Mouse (Mus musculus): ENCODE data around the gene Susd6. TPM values are rescaled to one million over a fixed set of nuclear protein-coding genes. Genes with fewer than 3 reads are reported as not detected.

The Susd6 gene
- polyA plus RNA-seq, 1 experiment from 2014 or later, result 14.3 TPM

- H3K9me3 ChIP-seq (ENCODE audit: control insufficient read depth, low read length), result no peaks in the 10 kb centered on the region
- H3K36me3 ChIP-seq (ENCODE audit: control insufficient read depth, insufficient read depth), result no peaks in the 10 kb centered on the region
- H3K4me1 ChIP-seq (replicated peaks; ENCODE audit: control insufficient read depth, insufficient read depth, low read length), result peaks cover 20% of the 10 kb centered on the region
- H3K4me3 ChIP-seq (replicated peaks; ENCODE audit: low read length), result no peak overlapping the region
- no peak for ATAC-seq
- H3K9ac ChIP-seq (replicated peaks; ENCODE audit: low read depth, low read length), result no peak overlapping the region
- no peak overlapping the region for H3K4me2 ChIP-seq (ENCODE audit: low read length)
- no peak overlapping the region for H3K27ac ChIP-seq (ENCODE audit: low read length)
- H3K27me3 ChIP-seq (replicated peaks; ENCODE audit: control insufficient read depth, insufficient read depth, low read length), result no peaks in the 10 kb centered on the region
- WGBS, result 88% methylated on average over 5 of the region's 5 CpGs
Measured at GRCm38 (mm10) chr12:80828020-80828419, 37.7 kb downstream of the Susd6 start.

GRCm38 (mm10) chr12:80828951-80829350 is 38.6 kb downstream of the Susd6 start:
- Histone ChIP-seq H3K27ac (ENCODE audit: low read length) (no peak overlapping the region), H3K4me1 (replicated peaks; ENCODE audit: control insufficient read depth, insufficient read depth, low read length) (peaks cover 20% of the 10 kb centered on the region), H3K9me3 (ENCODE audit: control insufficient read depth, low read length) (no peaks in the 10 kb centered on the region), H3K36me3 (ENCODE audit: control insufficient read depth, insufficient read depth) (no peaks in the 10 kb centered on the region), H3K4me2 (ENCODE audit: low read length) (no peak overlapping the region), H3K27me3 (replicated peaks; ENCODE audit: control insufficient read depth, insufficient read depth, low read length) (no peaks in the 10 kb centered on the region), H3K9ac (replicated peaks; ENCODE audit: low read depth, low read length) (no peak overlapping the region), H3K4me3 (replicated peaks; ENCODE audit: low read length) (no peak overlapping the region)
- WGBS, result 72% methylated on average over 2 of the region's 2 CpGs
- no peak for ATAC-seq

- Histone ChIP-seq H3K36me3 (ENCODE audit: control insufficient read depth, insufficient read depth) (no peaks in the 10 kb centered on the region), H3K4me2 (ENCODE audit: low read length) (no peak overlapping the region), H3K4me3 (replicated peaks; ENCODE audit: low read length) (no peak overlapping the region), H3K9me3 (ENCODE audit: control insufficient read depth, low read length) (no peaks in the 10 kb centered on the region), H3K27ac (ENCODE audit: low read length) (no peak overlapping the region), H3K27me3 (replicated peaks; ENCODE audit: control insufficient read depth, insufficient read depth, low read length) (no peaks in the 10 kb centered on the region), H3K9ac (replicated peaks; ENCODE audit: low read depth, low read length) (no peak overlapping the region), H3K4me1 (replicated peaks; ENCODE audit: control insufficient read depth, insufficient read depth, low read length) (peaks cover 20% of the 10 kb centered on the region)
- ATAC-seq, result no peak
- 81% methylated on average over 2 of the region's 2 CpGs for WGBS
Measured at GRCm38 (mm10) chr12:80830211-80830610, 39.9 kb downstream of the Susd6 start.

GRCm38 (mm10) chr12:80830820-80831219 is 40.5 kb downstream of the Susd6 start:
- no peak overlapping the region for H3K4me2 ChIP-seq (ENCODE audit: low read length)
- no peak overlapping the region for H3K9ac ChIP-seq (replicated peaks; ENCODE audit: low read depth, low read length)
- H3K4me3 ChIP-seq (replicated peaks; ENCODE audit: low read length), result no peak overlapping the region
- no peak overlapping the region for H3K27ac ChIP-seq (ENCODE audit: low read length)
- WGBS, result 74% methylated on average over 2 of the region's 2 CpGs
- no peaks in the 10 kb centered on the region for H3K9me3 ChIP-seq (ENCODE audit: control insufficient read depth, low read length)
- no peaks in the 10 kb centered on the region for H3K36me3 ChIP-seq (ENCODE audit: control insufficient read depth, insufficient read depth)
- ATAC-seq, result no peak
- H3K27me3 ChIP-seq (replicated peaks; ENCODE audit: control insufficient read depth, insufficient read depth, low read length), result no peaks in the 10 kb centered on the region
- peaks cover 20% of the 10 kb centered on the region for H3K4me1 ChIP-seq (replicated peaks; ENCODE audit: control insufficient read depth, insufficient read depth, low read length)

GRCm38 (mm10) chr12:80832313-80832712 is 42.0 kb downstream of the Susd6 start:
- Histone ChIP-seq H3K27ac (ENCODE audit: low read length) (no peak overlapping the region), H3K36me3 (ENCODE audit: control insufficient read depth, insufficient read depth) (no peaks in the 10 kb centered on the region), H3K27me3 (replicated peaks; ENCODE audit: control insufficient read depth, insufficient read depth, low read length) (no peaks in the 10 kb centered on the region), H3K9ac (replicated peaks; ENCODE audit: low read depth, low read length) (no peak overlapping the region), H3K4me3 (replicated peaks; ENCODE audit: low read length) (no peak overlapping the region), H3K4me1 (replicated peaks; ENCODE audit: control insufficient read depth, insufficient read depth, low read length) (peaks cover 10% of the 10 kb centered on the region), H3K4me2 (ENCODE audit: low read length) (no peak overlapping the region), H3K9me3 (ENCODE audit: control insufficient read depth, low read length) (no peaks in the 10 kb centered on the region)
- ATAC-seq, result no peak
- WGBS, result 89% methylated on average over 1 of the region's 1 CpGs

- Histone ChIP-seq H3K27me3 (replicated peaks; ENCODE audit: control insufficient read depth, insufficient read depth, low read length) (no peaks in the 10 kb centered on the region), H3K4me1 (replicated peaks; ENCODE audit: control insufficient read depth, insufficient read depth, low read length) (0 out of 2 replicates have a peak, but pooled peaks cover 3% of the 10 kb centered on the region), H3K4me2 (ENCODE audit: low read length) (no peak overlapping the region), H3K9ac (replicated peaks; ENCODE audit: low read depth, low read length) (no peak overlapping the region), H3K27ac (ENCODE audit: low read length) (no peak overlapping the region), H3K9me3 (ENCODE audit: control insufficient read depth, low read length) (no peaks in the 10 kb centered on the region), H3K36me3 (ENCODE audit: control insufficient read depth, insufficient read depth) (no peaks in the 10 kb centered on the region), H3K4me3 (replicated peaks; ENCODE audit: low read length) (no peak overlapping the region)
- ATAC-seq, result no peak
- WGBS, result 54% methylated on average over 2 of the region's 2 CpGs
Measured at GRCm38 (mm10) chr12:80833541-80833940, 43.2 kb downstream of the Susd6 start.

GRCm38 (mm10) chr12:80834156-80834900 is 44.0 kb downstream of the Susd6 start:
- Histone ChIP-seq H3K9me3 (ENCODE audit: control insufficient read depth, low read length) (no peaks in the 10 kb centered on the region), H3K4me3 (replicated peaks; ENCODE audit: low read length) (no peak overlapping the region), H3K27ac (ENCODE audit: low read length) (no peak overlapping the region), H3K4me1 (replicated peaks; ENCODE audit: control insufficient read depth, insufficient read depth, low read length) (no peaks in the 10 kb centered on the region), H3K36me3 (ENCODE audit: control insufficient read depth, insufficient read depth) (no peaks in the 10 kb centered on the region), H3K4me2 (ENCODE audit: low read length) (no peak overlapping the region), H3K27me3 (replicated peaks; ENCODE audit: control insufficient read depth, insufficient read depth, low read length) (no peaks in the 10 kb centered on the region), H3K9ac (replicated peaks; ENCODE audit: low read depth, low read length) (no peak overlapping the region)
- no peak for ATAC-seq
- 98% methylated on average over 3 of the region's 3 CpGs for WGBS

GRCm38 (mm10) chr12:80834901-80835570 is 44.7 kb downstream of the Susd6 start:
- Histone ChIP-seq H3K9me3 (ENCODE audit: control insufficient read depth, low read length) (no peaks in the 10 kb centered on the region), H3K27ac (ENCODE audit: low read length) (no peak overlapping the region), H3K4me1 (replicated peaks; ENCODE audit: control insufficient read depth, insufficient read depth, low read length) (no peaks in the 10 kb centered on the region), H3K4me2 (ENCODE audit: low read length) (no peak overlapping the region), H3K4me3 (replicated peaks; ENCODE audit: low read length) (no peak overlapping the region), H3K9ac (replicated peaks; ENCODE audit: low read depth, low read length) (no peak overlapping the region), H3K36me3 (ENCODE audit: control insufficient read depth, insufficient read depth) (no peaks in the 10 kb centered on the region), H3K27me3 (replicated peaks; ENCODE audit: control insufficient read depth, insufficient read depth, low read length) (no peaks in the 10 kb centered on the region)
- WGBS, result 81% methylated on average over 6 of the region's 8 CpGs
- no peak for ATAC-seq

GRCm38 (mm10) chr12:80837614-80838013 is 47.3 kb downstream of the Susd6 start:
- no peaks in the 10 kb centered on the region for H3K9me3 ChIP-seq (ENCODE audit: control insufficient read depth, low read length)
- no peak overlapping the region for H3K27ac ChIP-seq (ENCODE audit: low read length)
- WGBS, result 75% methylated on average over 3 of the region's 3 CpGs
- H3K36me3 ChIP-seq (ENCODE audit: control insufficient read depth, insufficient read depth), result no peaks in the 10 kb centered on the region
- H3K4me3 ChIP-seq (replicated peaks; ENCODE audit: low read length), result no peak overlapping the region
- no peaks in the 10 kb centered on the region for H3K27me3 ChIP-seq (replicated peaks; ENCODE audit: control insufficient read depth, insufficient read depth, low read length)
- H3K4me1 ChIP-seq (replicated peaks; ENCODE audit: control insufficient read depth, insufficient read depth, low read length), result no peaks in the 10 kb centered on the region
- H3K9ac ChIP-seq (replicated peaks; ENCODE audit: low read depth, low read length), result no peak overlapping the region
- no peak for ATAC-seq
- H3K4me2 ChIP-seq (ENCODE audit: low read length), result no peak overlapping the region
